Mouse (Mus musculus) embryonic facial prominence, embryonic 14.5 days (tissue): ENCODE measurements at regions not wholly inside any gene's neighbourhood (a gene's known extent, or its start where the extent isn't known, plus 50 kb on each side); places are given as distances from the start of the nearest gene placed in this dataset.
"Not testable (repeated sequence)": the region's sequence is repeated elsewhere in the genome, so short reads cannot be mapped to it uniquely, and the experiment has no call there.

ENCODE experiments used
- ATAC-seq: fragments of 200-750 bp; cut with Nextera tagmentation; 2 replicates; pipeline ENCODE4 v1.8.0; 2017; ENCODE audit warnings: low read depth, moderate number of reproducible peaks, moderate TSS enrichment
- DNase-seq: peaks from one replicate; pipeline ENCODE4 v3.0.0-alpha.2; 2015; ENCODE audit warnings: low spot score
- H3K27ac ChIP-seq: fragments of 300-500 bp; sonication (generic); replicated peaks from 2 replicates; pipeline ENCODE4 v1.5.1; 2014; ENCODE audit warnings: low read depth, mild to moderate bottlenecking, low read length, moderate library complexity
- H3K27me3 ChIP-seq: fragments of 300-500 bp; sonication (generic); replicated peaks from 2 replicates; pipeline ENCODE4 v1.6.1; 2014; ENCODE audit warnings: low read length; ENCODE audit not compliant: control insufficient read depth, insufficient read depth
- H3K36me3 ChIP-seq: fragments of 300-500 bp; sonication (generic); 2 replicates; pipeline ENCODE4 v1.6.1; 2014; ENCODE audit warnings: low read length, mixed read lengths; ENCODE audit not compliant: control insufficient read depth, insufficient read depth
- H3K4me1 ChIP-seq: fragments of 300-500 bp; sonication (generic); 2 replicates; pipeline ENCODE4 v1.6.1; 2014; ENCODE audit warnings: antibody characterized with exemption, low read length; ENCODE audit not compliant: control insufficient read depth, insufficient read depth
- H3K4me2 ChIP-seq: fragments of 300-500 bp; sonication (generic); 2 replicates; pipeline ENCODE4 v1.6.1; 2014; ENCODE audit warnings: low read depth, mild to moderate bottlenecking, low read length, moderate library complexity, mixed read lengths
- H3K4me3 ChIP-seq: fragments of 300-500 bp; sonication (generic); 2 replicates; pipeline ENCODE4 v1.5.1; 2014; ENCODE audit warnings: low read depth, mild to moderate bottlenecking, low read length
- H3K9ac ChIP-seq: fragments of 300-500 bp; sonication (generic); 2 replicates; pipeline ENCODE4 v1.6.1; 2014; ENCODE audit warnings: low read depth, mild to moderate bottlenecking, low read length, moderate library complexity, mixed read lengths
- H3K9me3 ChIP-seq: fragments of 300-500 bp; sonication (generic); 2 replicates; pipeline ENCODE4 v1.6.1; 2016; ENCODE audit warnings: low read length; ENCODE audit not compliant: control insufficient read depth
- WGBS: fragments of 180-500 bp; shearing (Covaris S2); extraction: QIAGEN DNeasy Blood & Tissue Kit; methylation state at CpG from one replicate; pipeline ENCODE4 v1.1.7; 2014; 5-methylcytosine and 5-hydroxymethylcytosine counted together

DNA sequence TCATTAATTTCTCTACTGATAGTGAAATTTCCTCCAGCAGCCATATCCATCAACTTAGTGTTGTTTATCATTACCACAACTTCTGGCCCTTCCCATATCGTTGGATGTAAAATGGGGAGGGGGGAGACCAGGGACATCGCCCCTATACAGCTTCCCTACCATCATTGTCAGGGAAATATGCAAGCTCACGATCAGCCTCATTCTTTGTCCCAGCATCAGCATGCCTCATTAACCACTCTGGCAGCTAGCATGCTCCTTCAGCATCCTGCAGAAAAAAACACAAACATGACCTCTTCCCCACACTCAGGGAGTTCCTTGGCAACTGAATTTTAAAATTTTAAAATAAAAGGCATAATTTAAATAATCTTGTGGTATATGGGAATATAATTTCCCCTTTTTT lies 140.4 kb upstream of the Ipo5 start:
- no peak overlapping the region for H3K27ac ChIP-seq
- no peaks in the 10 kb centered on the region for H3K36me3 ChIP-seq
- no peaks in the 10 kb centered on the region for H3K27me3 ChIP-seq
- H3K4me2 ChIP-seq, result no peak overlapping the region
- ATAC-seq, result no peak
- H3K9ac ChIP-seq, result no peak overlapping the region
- no peak for DNase-seq
- WGBS, result 75% methylated on average over 3 of the region's 3 CpGs
- no peaks in the 10 kb centered on the region for H3K9me3 ChIP-seq
- no peak overlapping the region for H3K4me3 ChIP-seq
- H3K4me1 ChIP-seq, result no peaks in the 10 kb centered on the region

DNA sequence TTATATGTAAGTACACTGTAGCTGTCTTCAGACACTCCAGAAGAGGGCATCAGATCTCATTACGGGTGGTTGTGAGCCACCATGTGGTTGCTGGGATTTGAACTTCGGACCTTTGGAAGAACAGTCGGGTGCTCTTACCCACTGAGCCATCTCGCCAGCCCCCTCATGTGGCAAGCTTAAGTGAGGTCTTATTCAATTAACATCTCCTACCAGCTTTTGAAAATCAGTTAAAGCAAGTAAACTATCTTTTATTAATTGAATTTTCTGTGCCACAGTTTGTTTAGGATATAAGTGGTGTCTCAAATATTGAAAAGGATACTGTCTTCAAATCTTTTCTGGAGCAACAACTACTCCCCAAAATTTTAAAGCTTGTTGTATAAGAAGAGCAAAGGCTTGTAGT lies 138.0 kb upstream of the Ipo5 start:
- not testable (repeated sequence) for H3K4me3 ChIP-seq, H3K4me2 ChIP-seq, DNase-seq, H3K27ac ChIP-seq, H3K4me1 ChIP-seq, H3K36me3 ChIP-seq, H3K9me3 ChIP-seq, ATAC-seq, H3K9ac ChIP-seq, H3K27me3 ChIP-seq
- 74% methylated on average over 3 of the region's 4 CpGs for WGBS

DNA sequence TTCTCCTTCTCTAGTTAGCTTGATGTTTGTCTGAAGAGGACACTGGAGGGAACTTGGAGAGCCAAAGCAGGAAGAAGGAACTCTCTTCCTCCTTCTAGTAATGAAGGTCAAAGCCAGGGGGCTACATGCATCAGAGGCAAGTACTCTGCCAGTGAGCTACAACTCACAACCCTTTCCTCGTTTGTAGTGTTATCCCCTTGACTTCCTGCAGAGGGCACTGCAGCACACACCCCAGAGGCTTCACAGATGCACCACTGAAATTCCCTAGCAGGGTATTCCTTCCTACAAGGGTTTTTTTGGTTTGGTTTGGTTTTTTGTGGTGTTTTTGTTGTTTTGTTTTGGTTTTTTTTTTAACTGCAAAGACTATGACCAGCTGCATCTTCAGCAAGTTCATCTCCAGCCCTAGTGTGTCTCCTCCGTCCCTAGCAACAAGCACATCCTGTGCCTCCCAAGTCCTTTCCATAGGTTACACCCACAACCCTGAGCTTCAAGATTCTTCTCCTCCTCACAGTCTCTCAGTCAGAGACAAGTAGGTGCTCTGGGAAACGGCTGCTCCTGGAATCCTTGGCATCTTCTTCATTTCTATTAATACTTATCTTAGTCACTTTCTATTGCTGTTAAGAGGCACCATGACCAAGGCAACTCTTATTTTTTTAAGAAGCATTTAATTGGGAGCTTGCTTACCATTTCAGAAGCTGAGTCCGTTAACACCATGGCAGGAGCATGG lies 119.0 kb upstream of the Ipo5 start:
- WGBS, result 74% methylated on average over 4 of the region's 4 CpGs
- Histone ChIP-seq H3K9me3 (no peaks in the 10 kb centered on the region), H3K27ac (no peak overlapping the region), H3K36me3 (no peaks in the 10 kb centered on the region), H3K4me1 (no peaks in the 10 kb centered on the region), H3K4me2 (no peak overlapping the region), H3K9ac (no peak overlapping the region), H3K4me3 (no peak overlapping the region), H3K27me3 (no peaks in the 10 kb centered on the region)
- DNase-seq (no peak), ATAC-seq (no peak)

DNA sequence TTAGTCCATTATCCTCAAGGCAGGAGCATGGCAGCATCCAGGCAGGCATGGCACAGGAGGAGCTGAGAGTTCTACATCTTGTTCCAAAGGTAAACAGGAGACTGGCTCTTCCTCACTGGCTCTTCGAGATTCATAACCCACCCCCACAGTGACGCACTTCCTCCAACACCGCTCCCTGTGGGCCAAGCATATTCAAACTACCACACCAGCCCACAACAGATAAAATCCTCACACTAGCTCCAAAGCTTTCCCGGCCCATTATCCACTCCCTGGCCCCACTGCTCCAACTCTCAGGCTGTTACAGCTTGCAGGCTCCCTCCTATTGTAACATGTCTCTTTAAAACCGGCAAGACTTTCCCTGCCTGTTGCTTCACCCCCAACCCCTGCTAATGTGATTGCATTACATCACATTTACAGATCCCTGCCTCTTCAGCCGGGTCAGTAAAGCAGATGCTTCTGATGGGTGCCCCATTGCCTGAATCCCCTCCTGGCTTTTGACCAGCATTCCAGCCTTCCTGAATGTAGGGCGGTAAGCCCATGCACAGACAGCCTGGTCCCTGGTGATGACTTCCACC lies 113.0 kb upstream of the Ipo5 start:
- Histone ChIP-seq H3K9ac (no peak overlapping the region), H3K4me3 (no peak overlapping the region), H3K9me3 (no peaks in the 10 kb centered on the region), H3K27ac (no peak overlapping the region), H3K36me3 (no peaks in the 10 kb centered on the region), H3K27me3 (no peaks in the 10 kb centered on the region), H3K4me1 (no peaks in the 10 kb centered on the region), H3K4me2 (no peak overlapping the region)
- ATAC-seq, result no peak
- 66% methylated on average over 7 of the region's 7 CpGs for WGBS
- no peak for DNase-seq

DNA sequence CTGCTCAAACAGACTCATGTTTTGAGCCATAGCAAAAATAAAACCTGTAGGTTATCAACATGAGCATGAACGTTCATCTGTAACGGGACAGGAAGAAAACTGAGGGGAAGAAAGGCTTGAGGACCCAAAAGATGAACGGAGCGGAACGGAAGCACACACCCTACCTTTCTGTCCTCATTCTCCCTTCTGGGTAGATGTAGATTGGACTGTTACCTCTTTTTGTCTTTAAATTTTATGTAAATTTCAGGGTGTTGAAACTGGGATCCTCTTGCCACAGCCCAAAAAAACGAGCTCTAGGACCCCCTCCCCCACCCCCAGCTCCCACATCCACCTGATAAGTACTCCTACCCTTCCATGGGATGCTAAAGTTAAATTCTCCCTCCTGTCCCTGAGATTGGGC lies 107.8 kb upstream of the Ipo5 start:
- Histone ChIP-seq H3K27ac (no peak overlapping the region), H3K9me3 (no peaks in the 10 kb centered on the region), H3K36me3 (no peaks in the 10 kb centered on the region), H3K4me1 (0 out of 2 replicates have a peak, but pooled peaks cover 11% of the 10 kb centered on the region), H3K27me3 (no peaks in the 10 kb centered on the region), H3K9ac (no peak overlapping the region), H3K4me3 (no peak overlapping the region), H3K4me2 (0 out of 2 replicates have a peak overlapping the region, but pooled peaks have one; percentile 36)
- DNase-seq, result no peak
- 53% methylated on average over 6 of the region's 6 CpGs for WGBS
- no peak for ATAC-seq

DNA sequence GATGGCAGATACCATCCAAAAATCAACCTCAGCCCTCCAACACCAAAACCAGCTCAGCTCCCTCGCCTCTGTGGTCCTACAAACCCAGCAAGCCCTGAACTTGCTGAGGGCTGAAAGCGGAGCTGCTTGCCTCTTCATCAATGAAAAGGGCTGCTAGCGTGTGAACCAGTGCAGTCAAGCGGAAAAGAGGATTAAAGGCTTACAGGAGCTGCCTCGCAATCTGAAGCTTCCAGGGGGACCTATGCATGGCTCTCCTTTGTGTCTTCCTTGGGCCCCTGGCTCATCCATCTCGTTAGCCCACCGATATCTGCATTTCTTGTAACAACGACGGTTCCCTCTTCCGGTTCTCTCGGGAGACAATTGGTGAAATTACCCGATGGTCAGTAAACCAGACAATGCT lies 107.3 kb upstream of the Ipo5 start:
- WGBS, result 14% methylated on average over 12 of the region's 12 CpGs
- Histone ChIP-seq H3K36me3 (no peaks in the 10 kb centered on the region), H3K27ac (no peak overlapping the region), H3K9ac (no peak overlapping the region), H3K9me3 (no peaks in the 10 kb centered on the region), H3K4me2 (peak overlapping the region; percentile 36), H3K4me3 (no peak overlapping the region; the same call in 1 of the 2 replicates), H3K27me3 (no peaks in the 10 kb centered on the region), H3K4me1 (0 out of 2 replicates have a peak, but pooled peaks cover 11% of the 10 kb centered on the region)
- DNase-seq, result peak; percentile 84
- peak; percentile 84 for ATAC-seq

DNA sequence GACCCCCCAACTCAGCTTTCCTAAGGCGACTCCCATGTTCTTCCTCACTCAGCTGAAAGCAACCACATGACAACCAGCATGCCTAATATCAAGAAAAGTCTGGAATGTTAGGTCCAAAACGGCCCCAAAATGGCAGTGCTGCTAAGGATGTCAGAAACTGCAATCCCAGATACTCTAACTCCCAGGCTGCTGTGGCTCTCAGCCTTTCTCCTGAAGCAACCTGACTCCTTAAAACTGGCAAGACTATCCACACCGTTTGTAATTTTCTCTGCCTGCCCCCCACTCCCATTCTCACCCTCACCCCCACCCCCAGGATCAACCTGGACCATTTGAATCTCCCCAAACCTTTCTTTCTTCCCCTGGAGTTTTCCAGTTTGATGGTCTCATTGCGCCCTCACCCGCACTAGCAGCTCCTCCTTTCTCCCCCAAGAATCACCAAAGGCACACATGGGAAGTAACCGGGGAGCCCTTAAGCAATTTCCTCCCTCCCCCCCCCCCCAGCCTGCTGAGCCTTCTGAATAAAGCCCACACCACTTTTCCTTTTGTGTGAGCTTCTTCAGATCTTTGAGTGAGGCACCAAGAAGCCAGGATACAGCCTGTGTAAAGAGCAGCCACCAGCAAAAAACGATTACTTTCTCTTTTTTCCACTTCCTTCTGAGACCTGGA lies 106.7 kb upstream of the Ipo5 start:
- WGBS, result 15% methylated on average over 7 of the region's 7 CpGs
- H3K27ac ChIP-seq, result no peak overlapping the region
- H3K4me3 ChIP-seq, result no peak overlapping the region
- DNase-seq, result no peak
- H3K4me1 ChIP-seq, result 0 out of 2 replicates have a peak, but pooled peaks cover 11% of the 10 kb centered on the region
- peak; percentile 32; the same call in 1 of the 2 replicates for ATAC-seq
- no peaks in the 10 kb centered on the region for H3K9me3 ChIP-seq
- no peaks in the 10 kb centered on the region for H3K27me3 ChIP-seq
- H3K36me3 ChIP-seq, result no peaks in the 10 kb centered on the region
- H3K4me2 ChIP-seq, result peak overlapping the region; percentile 36
- no peak overlapping the region for H3K9ac ChIP-seq

DNA sequence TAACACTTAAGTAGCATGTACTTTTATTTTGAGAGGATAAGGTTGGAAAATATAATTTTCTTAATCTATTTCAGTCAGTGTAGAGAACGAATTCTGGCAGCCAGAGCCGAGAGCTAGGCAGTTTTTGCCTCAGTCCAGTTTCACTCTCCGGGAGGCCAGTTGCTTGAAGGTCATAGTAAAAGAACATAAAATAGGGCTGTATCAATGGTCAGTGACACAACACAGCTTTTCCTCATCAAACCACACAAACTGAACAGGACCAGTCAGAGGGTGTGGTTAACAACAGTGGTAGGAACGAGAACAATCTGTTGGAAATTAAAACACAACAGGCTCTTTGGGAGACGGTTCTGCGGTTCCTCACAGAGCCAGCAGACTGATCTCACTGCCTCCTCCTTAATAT lies 105.9 kb upstream of the Ipo5 start:
- no peak overlapping the region for H3K9ac ChIP-seq
- DNase-seq, result no peak

More for the DNA sequence above, 105.9 kb upstream of the Ipo5 start:
- no peak overlapping the region for H3K4me2 ChIP-seq
- H3K27me3 ChIP-seq, result no peaks in the 10 kb centered on the region
- ATAC-seq, result no peak
- no peaks in the 10 kb centered on the region for H3K36me3 ChIP-seq
- H3K9me3 ChIP-seq, result no peaks in the 10 kb centered on the region
- WGBS, result 43% methylated on average over 6 of the region's 6 CpGs
- 0 out of 2 replicates have a peak, but pooled peaks cover 11% of the 10 kb centered on the region for H3K4me1 ChIP-seq
- no peak overlapping the region for H3K27ac ChIP-seq
- H3K4me3 ChIP-seq, result no peak overlapping the region
